Mouse (Mus musculus) cerebellum, postnatal 25 days (tissue): ENCODE results near the gene Tnrc6c.

Experiments
- DNase-seq, 2 experiments: peaks; one replicate each; pipeline ENCODE4 v3.0.0; 2021; ENCODE audit warnings: mixed read lengths in 2 of 2

The Tnrc6c gene

DNA sequence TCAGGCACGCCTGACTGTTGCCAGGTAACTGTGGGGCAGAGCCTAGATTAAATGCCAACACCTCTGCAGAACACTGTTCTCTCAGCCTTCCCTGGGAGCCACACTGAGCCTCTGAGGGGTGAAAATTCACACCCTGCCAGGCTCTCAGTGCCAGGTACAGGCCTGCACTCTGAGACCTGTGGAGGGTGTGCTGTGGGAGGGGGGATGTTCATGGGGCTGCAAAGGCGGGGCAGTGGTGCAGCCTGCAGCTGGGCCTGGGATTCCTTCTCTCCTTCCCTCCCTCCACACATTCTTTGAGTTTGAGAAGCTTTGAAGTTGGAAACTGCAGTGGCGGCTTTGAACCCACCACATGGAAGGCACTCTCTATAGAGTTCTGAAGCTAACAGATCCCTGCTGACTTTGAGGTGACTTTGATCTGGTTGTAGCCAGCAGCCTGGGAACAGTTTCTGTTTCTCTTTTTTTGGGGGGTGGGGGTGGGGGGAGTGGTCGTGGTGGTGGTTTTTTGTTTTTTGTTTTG lies 140.0 kb downstream of the Tnrc6c start:
- no peak for DNase-seq

DNA sequence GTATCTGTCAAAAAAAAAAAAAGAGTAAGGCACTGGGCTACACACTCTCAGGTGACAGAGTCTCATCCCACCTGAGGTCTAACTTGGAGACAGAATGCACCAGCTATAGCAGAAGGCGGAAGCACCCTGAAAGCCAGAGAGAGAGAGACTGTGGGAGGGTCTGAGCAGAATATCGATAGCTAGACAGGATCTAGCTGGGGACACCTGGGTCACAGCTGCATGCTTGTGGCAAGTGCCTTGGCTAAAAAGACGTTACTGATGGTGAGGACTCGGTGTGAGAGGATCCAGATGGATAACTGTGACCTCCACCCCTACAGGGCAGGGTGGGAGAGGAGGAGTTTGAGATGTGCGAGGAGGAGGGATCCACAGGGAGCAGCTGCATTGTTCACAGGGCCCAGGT lies 142.9 kb downstream of the Tnrc6c start:
- no peak for DNase-seq

DNA sequence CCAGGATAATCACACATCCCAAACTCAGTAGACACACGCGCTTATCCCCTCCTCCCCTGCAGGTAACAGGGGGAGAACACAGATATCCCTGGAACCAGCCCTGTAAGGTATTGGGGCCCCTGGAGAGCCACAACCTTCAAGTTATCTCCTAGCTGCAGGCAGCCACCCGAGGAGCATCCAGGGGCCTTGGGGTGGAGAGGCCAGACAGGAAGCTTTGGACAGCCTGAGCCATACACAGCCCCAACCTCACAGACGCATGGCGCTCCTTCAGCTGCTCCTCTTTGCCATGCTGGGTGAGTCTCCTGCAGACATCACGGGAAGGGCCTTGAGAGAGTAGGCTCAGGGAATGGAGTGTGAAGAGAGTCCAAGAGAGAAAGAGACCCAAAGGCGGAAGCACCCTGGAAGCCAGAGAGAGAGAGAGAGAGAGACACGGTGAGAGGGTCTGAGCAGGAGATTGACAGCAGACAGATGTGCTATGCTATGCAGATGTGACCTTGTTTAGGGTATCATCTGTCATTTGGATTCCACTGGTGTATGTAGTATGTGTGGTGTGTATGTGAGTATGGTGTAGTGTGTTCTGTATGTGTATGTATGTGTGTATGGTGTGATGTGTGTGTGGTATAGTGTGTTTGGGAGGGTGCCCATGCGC lies 143.5 kb downstream of the Tnrc6c start, which contains the start of gene 6030468B19Rik:
Gene 6030468B19Rik (plus strand): TSS at position 150 of the 649 bp plus-strand sequence.
- DNase-seq = no peak

DNA sequence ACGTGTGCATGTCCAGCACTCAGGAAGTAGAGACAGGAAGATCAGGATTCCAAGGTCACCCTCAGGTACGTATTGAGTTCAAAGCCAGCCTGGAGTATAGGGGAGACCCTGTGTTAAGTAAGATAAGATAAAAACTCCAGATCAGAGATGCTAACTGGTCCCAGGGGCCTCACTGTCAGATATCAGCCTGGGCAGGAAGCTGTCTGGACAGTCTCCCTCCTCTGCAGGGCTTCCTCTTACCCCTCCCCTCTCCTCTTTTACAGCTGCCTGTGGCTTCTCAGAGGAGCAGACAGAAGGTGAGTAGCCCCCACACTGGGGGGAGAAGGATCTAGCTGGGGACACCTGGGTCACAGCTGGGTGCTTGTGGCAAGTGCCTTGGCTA lies 144.1 kb downstream of the Tnrc6c start:
- DNase-seq = no peak

DNA sequence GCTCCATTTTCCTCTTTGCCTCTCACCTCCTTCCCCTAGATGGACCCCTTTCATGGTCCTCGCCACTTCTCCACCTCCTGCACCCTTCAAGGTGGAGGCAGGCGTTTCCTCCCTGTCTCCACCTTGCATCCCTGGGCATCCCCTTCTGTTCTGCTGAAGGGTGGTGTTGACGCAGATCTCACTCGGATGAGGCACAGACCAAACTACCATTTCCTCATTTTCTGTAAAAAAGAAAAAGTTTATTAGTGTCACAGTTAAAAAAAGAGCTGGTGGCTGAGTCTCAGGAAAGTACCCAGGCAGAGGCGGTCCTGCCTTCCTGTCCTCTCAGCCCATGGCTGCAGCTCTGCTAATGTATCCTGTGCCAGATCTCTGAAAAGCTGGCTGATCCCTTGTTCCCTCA lies 145.1 kb downstream of the Tnrc6c start:
- no peak for DNase-seq

DNA sequence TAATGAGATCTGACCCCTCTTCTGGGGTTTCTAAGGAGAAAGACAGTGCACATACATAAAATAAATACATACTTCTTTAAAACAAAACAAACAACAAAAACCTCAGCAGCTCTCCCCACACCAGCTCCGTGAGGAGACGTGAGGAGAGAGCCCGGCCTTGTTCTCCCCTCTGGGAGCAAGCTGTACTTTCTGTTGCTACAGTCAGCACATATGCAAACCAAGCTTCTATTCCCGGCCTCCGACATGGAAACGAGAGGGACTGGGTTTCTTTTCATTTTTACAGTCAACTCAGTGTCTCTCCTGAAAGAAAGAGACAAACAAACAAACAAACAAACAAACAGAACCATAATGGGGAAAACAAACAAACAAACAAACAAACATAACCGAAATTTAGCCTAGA lies 145.9 kb downstream of the Tnrc6c start:
- no peak for DNase-seq

DNA sequence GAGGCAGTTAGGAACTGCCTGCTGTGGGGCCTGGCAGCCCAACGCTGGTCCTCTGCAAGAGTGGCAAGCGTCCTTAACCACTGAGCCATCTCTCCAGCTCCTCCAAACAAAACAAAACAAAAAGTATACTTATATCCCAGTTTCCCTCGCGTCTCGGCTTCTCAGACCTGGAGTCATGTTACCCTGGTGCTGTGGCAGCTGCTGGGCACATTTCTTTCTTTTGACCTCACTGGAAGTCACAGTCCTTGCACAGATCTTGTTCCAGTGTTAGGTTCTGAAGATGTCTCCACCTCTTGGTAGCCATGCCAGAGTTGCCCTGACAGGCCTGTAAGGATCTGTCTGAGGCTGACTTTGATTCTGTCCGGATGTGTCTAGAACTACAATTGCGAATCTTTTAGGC lies 147.6 kb downstream of the Tnrc6c start:
- DNase-seq = no peak

DNA sequence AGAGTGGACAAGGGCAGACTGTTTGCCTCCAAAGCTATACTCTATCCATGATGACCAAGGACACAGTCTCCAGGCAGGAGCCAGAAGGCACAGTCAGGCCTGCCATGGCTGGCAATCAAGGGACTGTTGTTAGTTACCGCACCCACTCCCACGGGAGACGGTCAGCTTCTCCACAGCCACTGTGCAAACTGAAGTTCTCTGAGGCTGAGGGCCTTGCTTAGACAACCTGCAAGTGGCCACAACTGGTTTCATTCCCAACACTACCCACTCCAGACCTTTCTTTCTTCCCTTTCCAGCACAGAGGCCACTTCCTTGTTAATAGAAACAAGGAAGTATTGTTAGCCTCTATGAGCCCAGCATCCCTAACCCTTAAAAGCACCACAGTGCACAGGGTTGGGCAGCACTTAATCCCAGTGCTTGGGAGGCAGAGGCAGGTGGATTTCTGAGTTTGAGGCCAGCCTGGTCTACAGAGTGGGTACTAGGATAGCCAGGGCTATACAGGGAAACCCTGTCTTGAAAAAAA lies 149.1 kb downstream of the Tnrc6c start:
- no peak for DNase-seq

DNA sequence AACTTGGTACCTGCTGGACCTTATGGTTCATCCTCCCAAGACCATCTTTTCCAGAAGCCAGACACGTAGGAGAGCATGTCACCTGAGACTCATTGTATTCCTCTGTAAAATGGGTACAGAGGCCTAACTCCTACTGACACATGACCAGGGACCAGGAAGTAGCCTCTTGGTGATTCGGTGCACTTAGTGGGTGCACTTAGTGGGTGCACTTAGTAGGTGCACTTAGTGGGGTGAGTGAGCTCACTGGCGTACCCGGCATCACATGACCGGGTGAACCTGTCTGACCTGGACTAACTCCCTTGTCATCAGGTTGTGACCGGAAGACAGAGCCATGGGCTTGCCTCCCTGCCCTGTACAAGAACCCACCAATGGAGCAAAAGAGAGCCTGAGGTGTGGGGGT lies 152.7 kb downstream of the Tnrc6c start:
- DNase-seq = no peak

DNA sequence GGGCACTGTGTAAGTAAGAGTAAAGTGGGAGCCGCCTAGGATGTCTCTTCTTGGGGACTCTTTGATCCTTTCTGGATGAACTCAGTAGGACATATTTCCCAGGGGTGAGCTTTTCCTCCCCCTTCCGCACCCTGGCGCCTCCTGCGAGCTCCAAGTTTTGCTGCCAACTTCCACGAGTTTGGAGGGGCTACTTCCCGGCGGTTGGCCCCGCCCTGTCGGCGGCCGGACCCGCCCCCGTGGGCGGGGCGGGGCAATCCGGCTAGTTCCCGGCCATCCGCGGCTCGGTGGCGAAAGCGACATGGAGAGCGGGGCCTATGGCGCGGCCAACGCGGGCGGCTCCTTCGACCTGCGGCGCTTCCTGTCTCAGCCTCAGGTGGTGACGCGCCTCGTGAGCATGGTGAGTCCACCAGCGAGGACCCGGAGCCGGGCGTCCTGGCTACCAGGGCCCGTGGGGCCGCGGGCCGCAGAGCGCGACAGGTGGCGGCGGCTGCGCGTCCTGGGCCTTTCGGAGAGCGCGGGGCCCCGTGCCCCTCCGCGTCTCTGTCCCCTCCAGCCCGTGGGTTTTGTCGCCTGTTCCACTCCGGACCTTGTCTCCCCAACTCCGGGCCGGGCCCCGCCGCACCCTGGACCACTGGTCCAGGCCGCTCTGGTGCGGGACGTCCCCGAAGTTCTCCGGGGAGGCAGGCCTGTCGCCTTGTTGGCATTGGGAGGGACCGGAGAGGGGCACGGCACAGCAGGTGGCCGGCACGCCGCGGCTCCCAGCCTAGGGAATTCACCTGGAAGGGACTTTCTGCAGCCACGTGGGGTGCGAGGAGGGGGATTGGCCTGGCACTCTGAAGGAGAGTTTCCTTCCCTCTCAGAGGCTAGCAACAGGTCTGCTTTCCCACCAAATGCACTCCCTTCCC lies 155.6 kb downstream of the Tnrc6c start, which contains the start of the genes Gm20708 and Syngr2:
Gene Gm20708 (plus strand): TSS at position 262 of the 905 bp plus-strand sequence.
Gene Syngr2 (plus strand): TSS at position 262 of the 905 bp plus-strand sequence.
- DNase-seq = peak; percentile 33 to 59

DNA sequence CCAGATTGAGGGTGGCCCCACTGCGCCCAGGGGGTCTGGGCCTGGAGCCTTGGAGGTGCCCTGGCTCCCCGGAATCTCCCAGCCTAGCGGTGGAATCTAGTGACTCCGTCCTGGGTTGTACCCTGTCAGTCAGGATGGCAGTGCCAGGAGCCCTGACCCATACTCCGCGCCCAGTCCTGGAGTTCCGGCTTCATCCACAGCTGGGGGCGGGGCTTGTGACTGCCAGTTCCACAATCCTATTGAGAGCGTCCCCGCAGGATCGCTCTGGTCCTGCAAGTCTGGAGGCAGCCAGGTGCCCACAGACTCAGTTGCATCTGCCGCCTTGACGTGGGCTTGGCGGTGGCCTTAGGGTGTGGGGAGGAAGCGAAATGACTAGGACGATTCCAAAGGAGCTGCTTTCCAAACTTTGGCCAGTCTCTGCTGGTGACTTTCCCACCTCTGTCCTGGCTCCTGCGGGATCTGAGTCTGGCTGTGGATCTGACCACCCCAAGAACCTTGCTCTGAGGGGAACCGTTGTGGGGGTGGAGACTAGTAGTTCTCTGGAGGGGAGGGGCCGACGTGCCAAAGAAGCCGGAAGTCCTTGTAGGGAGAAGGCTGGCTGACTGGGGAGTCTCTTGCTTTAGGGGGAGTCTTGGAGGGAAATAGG lies 156.4 kb downstream of the Tnrc6c start:
- peak; percentile 44 to 68 for DNase-seq
